Comparison of ENCODE assay signal across 9 mouse cellular contexts in the genomic region with DNA sequence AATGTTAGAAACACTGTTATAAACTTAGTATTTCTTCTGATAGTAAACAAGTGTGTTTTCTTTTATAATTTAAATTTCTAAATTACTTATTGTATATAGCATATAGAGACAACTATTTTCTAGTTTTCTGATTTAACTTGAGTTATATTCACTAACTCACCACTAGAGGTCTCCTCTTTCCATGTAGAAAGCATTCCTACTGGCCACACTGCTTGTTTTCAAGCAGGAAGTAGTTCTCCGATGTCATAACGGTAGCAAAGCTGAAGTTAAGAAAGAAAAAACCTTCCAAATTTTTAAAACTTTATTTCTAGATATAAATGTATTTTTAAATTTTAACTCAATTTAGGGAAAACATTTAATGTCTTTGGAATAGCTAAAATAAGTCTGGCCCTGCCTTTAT. TPM values are rescaled to one million over a fixed set of nuclear protein-coding genes. Genes with fewer than 3 reads are reported as not detected.
DNase-seq lines count a peak whose midpoint lies in the region; ATAC-seq and TF ChIP-seq lines count a peak whose summit lies in the region.
"Had no signal": no experiment of that assay in that cellular context is flagged by ENCODE, and none has a peak within 500 bp of the region (broad histone marks: within the 10 kb centered on the region; RNA-seq: fewer than 3 reads in every experiment).

No protein-coding gene starts in this region.

- WGBS in heart, embryonic 12.5 days, result 7% methylated on average over 2 of the region's 2 CpGs
- WGBS in liver, embryonic 15.5 days (ENCODE audit: insufficient replicate concordance), result 0% methylated on average over 2 of the region's 2 CpGs

- H3K4me3 ChIP-seq in heart, embryonic 12.5 days, result no peak overlapping the region
- no peak overlapping the region for H3K4me3 ChIP-seq in CH12.LX (replicated peaks in 1 of 3; ENCODE audit: low read depth in 2 of 3, low read length in 2 of 3, poor library complexity in 1 of 3)
- H3K4me3 ChIP-seq in liver, embryonic 15.5 days (replicated peaks), result no peak overlapping the region

- 0 out of 2 replicates have a peak, but pooled peaks cover 3% of the 10 kb centered on the region for H3K4me1 ChIP-seq in heart, embryonic 12.5 days (replicated peaks)
- H3K4me1 ChIP-seq in CH12.LX (ENCODE audit: control insufficient read depth in 1 of 2, insufficient read depth in 2 of 2), result peaks cover 0 to 4% of the 10 kb centered on the region in 2 experiments; a peak in 2 of 4 replicates
- H3K4me1 ChIP-seq in liver, embryonic 15.5 days (replicated peaks), result peaks cover 9% of the 10 kb centered on the region

- TF ChIP-seq POLR2A in CH12.LX (IDR thresholded peaks at IDR 0.05; ENCODE audit: low read depth, low read length), result no peak; the same call in 1 of the 2 replicates

- peak; percentile 91 for TF ChIP-seq RAD21 in CH12.LX (IDR thresholded peaks at IDR 0.05; ENCODE audit: low read depth, low read length)

- in situ Hi-C loops in CH12.LX (cut with MboI; ENCODE audit: low pct_ligation_motif_present, low pct_unique_long_range_greater_than_20kb, low sequenced_read_pairs), result no loop called here

- dilution Hi-C loops in CH12.LX (cut with MboI; ENCODE audit: extremely low pct_ligation_motif_present, extremely low pct_unique_long_range_greater_than_20kb, low sequenced_read_pairs), result no loop called here

- H3K36me3 ChIP-seq in heart, embryonic 12.5 days, result no peaks in the 10 kb centered on the region
- peaks cover 0 to 6% of the 10 kb centered on the region in 2 experiments for H3K36me3 ChIP-seq in CH12.LX (replicated peaks in 1 of 2; ENCODE audit: control insufficient read depth in 1 of 2, insufficient read depth in 1 of 2, low read length in 1 of 2)
- no peaks in the 10 kb centered on the region for H3K36me3 ChIP-seq in liver, embryonic 15.5 days (replicated peaks)

- ATAC-seq in heart, embryonic 12.5 days (ENCODE audit: insufficient number of reproducible peaks, low FRiP score), result peak; percentile 45; the same call in 1 of the 2 replicates
- peak; percentile 98 for ATAC-seq in common myeloid progenitor, adult 5-6 weeks (replicated peaks; ENCODE audit: low read depth, poor library complexity, severe bottlenecking)
- ATAC-seq in liver, embryonic 15.5 days (ENCODE audit: insufficient read depth), result peak; percentile 71; the same call in 1 of the 2 replicates

- no peaks in the 10 kb centered on the region for H3K27me3 ChIP-seq in heart, embryonic 12.5 days (replicated peaks)
- no peaks in the 10 kb centered on the region for H3K27me3 ChIP-seq in CH12.LX (replicated peaks)
- H3K27me3 ChIP-seq in liver, embryonic 15.5 days, result no peaks in the 10 kb centered on the region

- peak; percentile 46 to 82 for TF ChIP-seq CTCF in CH12.LX (conservative IDR thresholded peaks at IDR 0.05 in 1 of 2, IDR thresholded peaks at IDR 0.05 in 1 of 2; ENCODE audit: low read depth in 2 of 2, low read length in 2 of 2)

- H3K9me3 ChIP-seq in heart, embryonic 12.5 days (replicated peaks), result no peaks in the 10 kb centered on the region
- H3K9me3 ChIP-seq in CH12.LX (replicated peaks; ENCODE audit: low read length), result no peaks in the 10 kb centered on the region
- no peaks in the 10 kb centered on the region for H3K9me3 ChIP-seq in liver, embryonic 15.5 days (replicated peaks)

- no peak for TF ChIP-seq EP300 in CH12.LX (IDR thresholded peaks at IDR 0.05; ENCODE audit: low read length)

- H3K4me2 ChIP-seq in heart, embryonic 12.5 days, result no peak overlapping the region
- peak overlapping the region; percentile 71; the same call in 1 of the 2 replicates for H3K4me2 ChIP-seq in CH12.LX (ENCODE audit: insufficient read depth, low read depth, poor library complexity, severe bottlenecking)
- H3K4me2 ChIP-seq in liver, embryonic 15.5 days, result peak overlapping the region; percentile 25; the same call in 1 of the 2 replicates

- no peak for DNase-seq in heart, postnatal 14 days
- DNase-seq in CH12.LX (ENCODE audit: extremely low read depth), result peak; percentile 65
- no peak for DNase-seq in layer of hippocampus, adult 9-11 months
- DNase-seq in right cerebral cortex, postnatal 10 days (ENCODE audit: low spot score in 2 of 2), result no peak
- no peak for DNase-seq in gastrocnemius, adult 8-10 months (ENCODE audit: low spot score in 2 of 2)

- H3K9ac ChIP-seq in heart, embryonic 12.5 days, result no peak overlapping the region
- peak overlapping the region; percentile 40; the same call in 1 of the 2 replicates for H3K9ac ChIP-seq in CH12.LX (ENCODE audit: insufficient read depth, low read depth)
- no peak overlapping the region for H3K9ac ChIP-seq in liver, embryonic 15.5 days

- no peaks in the 10 kb centered on the region for H3K79me2 ChIP-seq in CH12.LX (replicated peaks; ENCODE audit: control insufficient read depth, extremely low read depth, insufficient read depth, poor library complexity, severe bottlenecking)

- intact Hi-C loops in heart, postnatal 14 days (cut with DNase I), result loop anchor here (1.0 to 5.0 kb wide), 2 partner anchors 159 to 329 kb away; a partner anchor contains a TSS

- H3K27ac ChIP-seq in heart, embryonic 12.5 days (ENCODE audit: poor library complexity, severe bottlenecking), result no peak overlapping the region
- H3K27ac ChIP-seq in CH12.LX (ENCODE audit: insufficient read depth, low read depth), result no peak overlapping the region
- H3K27ac ChIP-seq in liver, embryonic 15.5 days (replicated peaks), result peak overlapping the region; percentile 85
- H3K27ac ChIP-seq: macrophage had no signal

TF ChIP-seq in CH12.LX, 34 proteins besides CTCF, POLR2A, EP300 and RAD21:
- TF ChIP-seq SMC3 (IDR thresholded peaks at IDR 0.05; ENCODE audit: low read depth, low read length) (peak; percentile 72), POLR2AphosphoS2 (IDR thresholded peaks at IDR 0.05; ENCODE audit: low read depth, low read length) (no peak), ELF1 (IDR thresholded peaks at IDR 0.05; ENCODE audit: low read depth, low read length) (peak; percentile 78), JUND (conservative IDR thresholded peaks at IDR 0.05; ENCODE audit: low read depth, low read length) (0 out of 2 replicates have a peak, but pooled peaks have one; percentile 50), NELFE (IDR thresholded peaks at IDR 0.05; ENCODE audit: low read depth, low read length) (peak; percentile 14; the same call in 1 of the 2 replicates), ZC3H11A (IDR thresholded peaks at IDR 0.05; ENCODE audit: low read depth, low read length) (peak; percentile 37), UBTF (IDR thresholded peaks at IDR 0.05; ENCODE audit: low read depth, low read length) (no peak), ZNF384 (IDR thresholded peaks at IDR 0.05; ENCODE audit: low read depth, low read length) (0 out of 2 replicates have a peak, but pooled peaks have one; percentile 12), ETS1 (conservative IDR thresholded peaks at IDR 0.05; ENCODE audit: low read depth, low read length) (no peak), CHD2 (IDR thresholded peaks at IDR 0.05; ENCODE audit: low read length) (no peak), MYC (IDR thresholded peaks at IDR 0.05; ENCODE audit: low read depth, low read length) (peak; percentile 83), TBP (conservative IDR thresholded peaks at IDR 0.05; ENCODE audit: low read depth, low read length) (peak; percentile 64; the same call in 1 of the 2 replicates), KAT2A (IDR thresholded peaks at IDR 0.05; ENCODE audit: insufficient replicate concordance, low read length) (no peak)

RNA-seq across cellular contexts. Expression of a gene that starts 8.8 kb away (rescaled TPM):
- polyA plus RNA-seq in heart, embryonic 12.5 days (2016; fragmentation: Nextera tagmentation; extraction: Ambion mirVana), result 31.1 and 31.2 TPM in 2 replicates
- total RNA-seq in heart, postnatal 14 days (2021), result 10 to 100 TPM; 19.4 to 21.3 TPM
- total RNA-seq in CH12.LX (2012; rRNA removed) (8.3 and 11.4 TPM in 2 replicates), CH12.LX (2014; rRNA removed) (12.0 and 15.8 TPM in 2 replicates)
- polyA plus RNA-seq in CH12.LX (2012; ENCODE audit: insufficient read length, low read depth), result 8.4 and 10.2 TPM in 2 replicates
- 27.3 and 29.0 TPM in 2 replicates for total RNA-seq in common myeloid progenitor, adult 5-6 weeks (2017)
- polyA plus RNA-seq in liver, embryonic 15.5 days (2015; fragmentation: Nextera tagmentation; extraction: Ambion mirVana), result 16.8 and 18.2 TPM in 2 replicates
- total RNA-seq in gastrocnemius, adult 8-10 months (2022), result 10 to 100 TPM; 16.3 to 19.1 (median 17.1) TPM

RNA-seq across cellular contexts. Expression of a gene that starts 8.8 kb away (rescaled TPM):
- 19.5 and 20.8 TPM in 2 replicates for polyA plus RNA-seq in heart, embryonic 12.5 days (2016; fragmentation: Nextera tagmentation; extraction: Ambion mirVana)
- total RNA-seq in heart, postnatal 14 days (2021), result 10 to 100 TPM; 30.0 to 30.2 TPM
- total RNA-seq in CH12.LX (2012; rRNA removed), result 12.1 and 13.6 TPM in 2 replicates
- total RNA-seq in CH12.LX (2014; rRNA removed), result 24.3 and 26.6 TPM in 2 replicates
- 15.4 and 20.2 TPM in 2 replicates for polyA plus RNA-seq in CH12.LX (2012; ENCODE audit: insufficient read length, low read depth)
- 34.4 and 40.3 TPM in 2 replicates for total RNA-seq in common myeloid progenitor, adult 5-6 weeks (2017)
- 11.8 and 13.2 TPM in 2 replicates for polyA plus RNA-seq in liver, embryonic 15.5 days (2015; fragmentation: Nextera tagmentation; extraction: Ambion mirVana)
- total RNA-seq in gastrocnemius, adult 8-10 months (2022), result 10 to 100 TPM; 41.3 to 48.5 (median 45.1) TPM

RNA-seq across cellular contexts. Expression of a gene that starts 51.9 kb away (rescaled TPM):
- 8.3 and 8.4 TPM in 2 replicates for polyA plus RNA-seq in heart, embryonic 12.5 days (2016; fragmentation: Nextera tagmentation; extraction: Ambion mirVana)
- 10 to 100 TPM; 30.4 to 35.3 TPM for total RNA-seq in heart, postnatal 14 days (2021)
- total RNA-seq in CH12.LX (2012; rRNA removed) (7.1 and 9.6 TPM in 2 replicates), CH12.LX (2014; rRNA removed) (9.2 and 10.3 TPM in 2 replicates)
- polyA plus RNA-seq in CH12.LX (2012; ENCODE audit: insufficient read length, low read depth), result 7.2 and 7.9 TPM in 2 replicates
- total RNA-seq in common myeloid progenitor, adult 5-6 weeks (2017), result 40.8 and 59.9 TPM in 2 replicates
- polyA plus RNA-seq in liver, embryonic 15.5 days (2015; fragmentation: Nextera tagmentation; extraction: Ambion mirVana), result 3.3 and 4.0 TPM in 2 replicates
- total RNA-seq in gastrocnemius, adult 8-10 months (2022), result 10 to 100 TPM; 53.2 to 59.9 (median 55.7) TPM

RNA-seq across cellular contexts. Expression of a gene that starts 57.5 kb away (rescaled TPM):
- 5.0 TPM in 2 replicates for polyA plus RNA-seq in heart, embryonic 12.5 days (2016; fragmentation: Nextera tagmentation; extraction: Ambion mirVana)
- total RNA-seq in heart, postnatal 14 days (2021), result 1 to 10 TPM; 5.3 to 5.9 TPM
- total RNA-seq in CH12.LX (2012; rRNA removed), result not detected in 2 replicates
- 0.14 TPM in 1 of 2 replicates, not detected in the other for total RNA-seq in CH12.LX (2014; rRNA removed)
- polyA plus RNA-seq in CH12.LX (2012; ENCODE audit: insufficient read length, low read depth), result 0.31 TPM in 1 of 2 replicates, not detected in the other
- total RNA-seq in common myeloid progenitor, adult 5-6 weeks (2017), result 0.09 TPM in 1 of 2 replicates, not detected in the other
- 1.5 and 1.7 TPM in 2 replicates for polyA plus RNA-seq in liver, embryonic 15.5 days (2015; fragmentation: Nextera tagmentation; extraction: Ambion mirVana)
- 1 to 10 TPM; 1.1 to 1.7 (median 1.3) TPM for total RNA-seq in gastrocnemius, adult 8-10 months (2022)
- polyA plus RNA-seq: macrophage had no signal

Comparison
In these comparisons a context has a peak if more than half of its experiments do, and no peak if none do; other contexts are left out.
1. ATAC-seq: peak in every context shown above with its lines; median percentile 98 in common myeloid progenitor, adult 5-6 weeks; 71 in liver, embryonic 15.5 days; 45 in heart, embryonic 12.5 days.